Mouse (Mus musculus) limb, embryonic 14.5 days (tissue): ENCODE results near the gene Eef1akmt1. TPM values are rescaled to one million over a fixed set of nuclear protein-coding genes. Genes with fewer than 3 reads are reported as not detected.

Experiments used
- ATAC-seq: fragments of 200-750 bp; cut with Nextera tagmentation; 2 replicates; pipeline ENCODE4 v1.8.0; 2017; ENCODE audit warnings: low read depth, moderate number of reproducible peaks, moderate TSS enrichment; ENCODE audit not compliant: low FRiP score
- DNase-seq: peaks from one replicate; pipeline ENCODE4 v3.0.0-alpha.2; 2015; ENCODE audit warnings: low spot score
- H3K27ac ChIP-seq: fragments of 300-500 bp; sonication (generic); replicated peaks from 2 replicates; pipeline ENCODE4 v1.5.1; 2014; ENCODE audit warnings: low read depth, mild to moderate bottlenecking, low read length, moderate library complexity, mixed read lengths
- H3K27me3 ChIP-seq: fragments of 300-500 bp; sonication (generic); 2 replicates; pipeline ENCODE4 v1.6.1; 2014; ENCODE audit warnings: low read length, mixed read lengths; ENCODE audit not compliant: control insufficient read depth, insufficient read depth
- H3K36me3 ChIP-seq: fragments of 300-500 bp; sonication (generic); 2 replicates; pipeline ENCODE4 v1.6.1; 2014; ENCODE audit warnings: mild to moderate bottlenecking, low read length, moderate library complexity, mixed read lengths; ENCODE audit not compliant: control insufficient read depth, insufficient read depth
- H3K4me1 ChIP-seq: fragments of 300-500 bp; sonication (generic); 2 replicates; pipeline ENCODE4 v1.6.1; 2014; ENCODE audit warnings: antibody characterized with exemption, low read length, mixed read lengths; ENCODE audit not compliant: control insufficient read depth, insufficient read depth
- H3K4me2 ChIP-seq: fragments of 300-500 bp; sonication (generic); replicated peaks from 2 replicates; pipeline ENCODE4 v1.6.1; 2014; ENCODE audit warnings: low read depth, mild to moderate bottlenecking, low read length, moderate library complexity; ENCODE audit not compliant: severe bottlenecking
- H3K4me3 ChIP-seq: fragments of 300-500 bp; sonication (generic); replicated peaks from 2 replicates; pipeline ENCODE4 v1.5.1; 2014; ENCODE audit warnings: low read length
- H3K9ac ChIP-seq: fragments of 300-500 bp; sonication (generic); 2 replicates; pipeline ENCODE4 v1.6.1; 2014; ENCODE audit warnings: mild to moderate bottlenecking, low read depth, low read length, moderate library complexity; ENCODE audit not compliant: severe bottlenecking
- H3K9me3 ChIP-seq: fragments of 300-500 bp; sonication (generic); 2 replicates; pipeline ENCODE4 v1.6.1; 2016; ENCODE audit warnings: low read length; ENCODE audit not compliant: control insufficient read depth
- POLR2A ChIP-seq: fragments of 200-500 bp; IDR thresholded peaks from 2 replicates; pipeline ENCODE4 v1.8.0; 2012; ENCODE audit warnings: inconsistent platforms, mild to moderate bottlenecking, moderate library complexity, borderline replicate concordance; ENCODE audit not compliant: insufficient read depth, insufficient read length; ENCODE audit errors: extremely low read depth
- WGBS: fragments of 180-500 bp; shearing (Covaris S2); extraction: QIAGEN DNeasy Blood & Tissue Kit; methylation state at CpG from one replicate; pipeline ENCODE4 v1.1.7; 2014; 5-methylcytosine and 5-hydroxymethylcytosine counted together
- polyA plus RNA-seq, 2 experiments: library from polyadenylated mRNA; depleted of rRNA in 1 of 2; stranded (reverse) in 1 of 2; unstranded in 1 of 2; fragments of >200 nt; fragmentation: Nextera tagmentation in 1 of 2; extraction: Ambion mirVana in 1 of 2; gene quantifications; 2 replicates each; pipeline versions ENCODE4 v1.2.1 to v1.2.3; 2012 to 2014

The Eef1akmt1 gene
- polyA plus RNA-seq, 2 experiments: 44.0 to 112 TPM

DNA sequence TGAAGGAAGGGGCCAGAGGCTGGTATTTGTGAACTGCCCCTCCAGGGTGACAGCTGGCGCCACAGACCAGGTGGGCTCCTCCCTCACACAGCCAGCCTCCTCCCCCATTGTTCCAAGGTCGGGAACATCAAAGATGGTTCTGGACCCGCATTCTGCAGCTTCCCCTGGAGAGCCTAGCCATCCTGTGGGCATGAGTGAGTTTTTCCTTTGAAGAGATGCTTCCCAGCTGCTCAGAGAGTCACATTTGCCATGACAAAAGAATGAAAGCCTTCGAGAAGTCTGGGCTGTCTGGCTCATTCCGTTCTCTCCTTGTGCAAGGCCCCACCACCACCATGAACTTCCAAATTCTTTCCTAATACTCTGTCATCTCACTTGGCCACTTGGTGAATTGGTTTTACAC lies 37.1 kb downstream of the Eef1akmt1 start:
- TF ChIP-seq POLR2A: no peak
- no peaks in the 10 kb centered on the region for H3K9me3 ChIP-seq
- ATAC-seq: peak; percentile 28; the same call in 1 of the 2 replicates
- H3K4me3 ChIP-seq: no peak overlapping the region
- no peaks in the 10 kb centered on the region for H3K27me3 ChIP-seq
- no peak for DNase-seq
- peaks cover 30% of the 10 kb centered on the region for H3K4me1 ChIP-seq
- H3K27ac ChIP-seq: peak overlapping the region; percentile 74; the same call in 1 of the 2 replicates
- H3K4me2 ChIP-seq: peak overlapping the region; percentile 16; the same call in 1 of the 2 replicates
- H3K9ac ChIP-seq: no peak overlapping the region
- H3K36me3 ChIP-seq: no peaks in the 10 kb centered on the region
- 22% methylated on average over 5 of the region's 5 CpGs for WGBS

GRCm38 (mm10) chr14:57533841-57534240 lies 37.6 kb downstream of the Eef1akmt1 start:
- 20% methylated on average over 11 of the region's 11 CpGs for WGBS
- Histone ChIP-seq H3K27ac (no peak overlapping the region), H3K9ac (no peak overlapping the region), H3K4me3 (no peak overlapping the region), H3K27me3 (no peaks in the 10 kb centered on the region), H3K4me1 (peaks cover 33% of the 10 kb centered on the region), H3K9me3 (no peaks in the 10 kb centered on the region), H3K36me3 (no peaks in the 10 kb centered on the region), H3K4me2 (no peak overlapping the region)
- DNase-seq (no peak), ATAC-seq (no peak)
- no peak for TF ChIP-seq POLR2A

GRCm38 (mm10) chr14:57533214-57533613 lies 38.2 kb downstream of the Eef1akmt1 start:
- Histone ChIP-seq H3K27ac (no peak overlapping the region), H3K9me3 (no peaks in the 10 kb centered on the region), H3K4me2 (no peak overlapping the region), H3K36me3 (no peaks in the 10 kb centered on the region), H3K4me3 (no peak overlapping the region), H3K9ac (no peak overlapping the region), H3K27me3 (no peaks in the 10 kb centered on the region), H3K4me1 (peaks cover 35% of the 10 kb centered on the region)
- no peak for TF ChIP-seq POLR2A
- ATAC-seq: no peak
- 44% methylated on average over 3 of the region's 3 CpGs for WGBS
- DNase-seq: peak; percentile 38

DNA sequence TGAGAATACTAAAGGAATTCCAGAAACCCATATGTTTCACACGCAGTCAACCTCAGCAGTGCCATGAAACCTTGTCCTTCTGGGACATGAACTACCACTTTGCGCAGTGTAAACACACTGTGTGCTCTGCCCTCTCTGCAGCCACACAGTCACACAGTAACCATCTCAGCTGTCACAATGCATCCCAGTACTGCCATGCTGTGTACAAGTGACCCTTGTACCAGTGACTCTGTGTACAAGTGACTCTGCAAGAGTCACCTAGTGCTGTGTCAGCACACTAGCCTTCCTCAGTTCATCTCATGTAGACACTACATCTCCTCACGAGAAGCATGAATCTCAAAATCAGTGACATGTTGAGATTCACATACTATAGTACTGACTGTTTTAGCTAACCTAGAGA lies 38.8 kb downstream of the Eef1akmt1 start:
- Histone ChIP-seq H3K9ac (no peak overlapping the region), H3K27me3 (no peaks in the 10 kb centered on the region), H3K4me1 (peaks cover 33% of the 10 kb centered on the region), H3K4me2 (no peak overlapping the region), H3K36me3 (no peaks in the 10 kb centered on the region), H3K9me3 (no peaks in the 10 kb centered on the region), H3K27ac (no peak overlapping the region), H3K4me3 (no peak overlapping the region)
- DNase-seq (no peak), ATAC-seq (no peak)
- 91% methylated on average over 3 of the region's 3 CpGs for WGBS
- no peak for TF ChIP-seq POLR2A

- Histone ChIP-seq H3K27me3 (no peaks in the 10 kb centered on the region), H3K4me3 (no peak overlapping the region), H3K4me1 (peaks cover 19% of the 10 kb centered on the region), H3K9ac (no peak overlapping the region), H3K9me3 (no peaks in the 10 kb centered on the region), H3K27ac (no peak overlapping the region), H3K4me2 (no peak overlapping the region), H3K36me3 (no peaks in the 10 kb centered on the region)
- ATAC-seq (no peak), DNase-seq (no peak)
- WGBS: 68% methylated on average over 5 of the region's 5 CpGs
- no peak for TF ChIP-seq POLR2A
These were observed 41.5 kb downstream of the Eef1akmt1 start for GRCm38 (mm10) chr14:57529786-57530515.
